Mouse (Mus musculus) left cerebral cortex, postnatal 4 days (tissue): ENCODE measurements at regions not wholly inside any gene's neighbourhood (a gene's known extent, or its start where the extent isn't known, plus 50 kb on each side); places are given as distances from the start of the nearest gene placed in this dataset.
"Not testable (repeated sequence)": the region's sequence is repeated elsewhere in the genome, so short reads cannot be mapped to it uniquely, and the experiment has no call there.

ENCODE experiments used
- DNase-seq: peaks from one replicate; pipeline ENCODE4 v3.0.0-alpha.2; 2022
- intact Hi-C: fragments of 180-260 bp; cut with DNase I; formaldehyde crosslinking; loops from one replicate; pipeline ENCODE4 v1.15.1; 2025

- DNase-seq, result no peak
- intact Hi-C loops, result no loop called here
Observed at GRCm38 (mm10) chr5:91892338-91892737, 70.5 kb downstream of the Rchy1 start.

- intact Hi-C loops, result no loop called here
Observed at GRCm38 (mm10) chr5:91881771-91882170, 81.1 kb downstream of the Rchy1 start.

GRCm38 (mm10) chr5:91880231-91880630 is 82.6 kb downstream of the Rchy1 start:
- intact Hi-C loops, result no loop called here
- DNase-seq, result no peak

More at GRCm38 (mm10) chr5:91881771-91882170, 81.1 kb downstream of the Rchy1 start:
- no peak for DNase-seq

GRCm38 (mm10) chr5:91878627-91879026 is 84.2 kb downstream of the Rchy1 start:
- intact Hi-C loops, result no loop called here

GRCm38 (mm10) chr5:91876682-91877031 is 86.2 kb downstream of the Rchy1 start:
- DNase-seq, result no peak
- intact Hi-C loops, result no loop called here

More at GRCm38 (mm10) chr5:91878627-91879026, 84.2 kb downstream of the Rchy1 start:
- no peak for DNase-seq

- no peak for DNase-seq
- intact Hi-C loops, result no loop called here
Observed at GRCm38 (mm10) chr5:91875875-91876681, 86.8 kb downstream of the Rchy1 start.

- intact Hi-C loops, result no loop called here
- no peak for DNase-seq
Observed at GRCm38 (mm10) chr5:91872816-91873215, 90.1 kb downstream of the Rchy1 start.

- DNase-seq, result no peak
- intact Hi-C loops, result no loop called here
Observed at GRCm38 (mm10) chr5:91869791-91870190, 93.1 kb downstream of the Rchy1 start.

- no peak for DNase-seq
- intact Hi-C loops, result no loop called here
Observed at GRCm38 (mm10) chr5:91866184-91866583, 96.7 kb downstream of the Rchy1 start.

GRCm38 (mm10) chr5:91865365-91865764 is 97.5 kb downstream of the Rchy1 start:
- DNase-seq, result no peak
- intact Hi-C loops, result no loop called here

- intact Hi-C loops, result loop anchor here (5.0 kb wide), 1 partner anchor 386 kb away; no protein-coding TSS in a partner anchor
- DNase-seq, result no peak
Observed at GRCm38 (mm10) chr5:91862843-91863242, 100.0 kb downstream of the Rchy1 start.

- intact Hi-C loops, result loop anchor here (5.0 kb wide), 1 partner anchor 385 kb away; no protein-coding TSS in a partner anchor
- DNase-seq, result no peak
Observed at GRCm38 (mm10) chr5:91862243-91862642, 100.6 kb downstream of the Rchy1 start.

GRCm38 (mm10) chr5:91861440-91862187 is 101.3 kb downstream of the Rchy1 start:
- DNase-seq, result peak; percentile 18
- intact Hi-C loops, result loop anchor here (5.0 kb wide), 1 partner anchor 384 kb away; no protein-coding TSS in a partner anchor

- intact Hi-C loops, result loop anchor here (5.0 kb wide), 1 partner anchor 383 kb away; no protein-coding TSS in a partner anchor
- DNase-seq, result no peak
Observed at GRCm38 (mm10) chr5:91860489-91860888, 102.4 kb downstream of the Rchy1 start.

GRCm38 (mm10) chr5:91852330-91852729 is 110.5 kb downstream of the Rchy1 start:
- intact Hi-C loops, result loop anchor here (10.0 kb wide), 1 partner anchor 338 kb away; the partner anchor contains the start of gene Parm1
- DNase-seq, result no peak

- DNase-seq, result not testable (repeated sequence)
- intact Hi-C loops, result loop anchor here (10.0 kb wide), 1 partner anchor 336 kb away; the partner anchor contains the start of gene Parm1
Observed at GRCm38 (mm10) chr5:91850862-91851569, 111.9 kb downstream of the Rchy1 start.

- intact Hi-C loops, result loop anchor here (10.0 kb wide), 1 partner anchor 336 kb away; the partner anchor contains the start of gene Parm1
- no peak for DNase-seq
Observed at GRCm38 (mm10) chr5:91850440-91850839, 112.4 kb downstream of the Rchy1 start.

- intact Hi-C loops, result no loop called here
- DNase-seq, result no peak
Observed at GRCm38 (mm10) chr5:91849533-91849932, 113.3 kb downstream of the Rchy1 start.

- intact Hi-C loops, result no loop called here
- DNase-seq, result no peak
Observed at GRCm38 (mm10) chr5:91849114-91849513, 113.8 kb downstream of the Rchy1 start.

GRCm38 (mm10) chr5:91848528-91848927 is 114.3 kb downstream of the Rchy1 start:
- no peak for DNase-seq
- intact Hi-C loops, result no loop called here

GRCm38 (mm10) chr5:91843044-91843443 is 119.8 kb downstream of the Rchy1 start:
- intact Hi-C loops, result no loop called here
- no peak for DNase-seq
